Mouse (Mus musculus) testis, postnatal 10 days (tissue): ENCODE measurements around the gene Bcl2l11.
"Not testable (repeated sequence)": the region's sequence is repeated elsewhere in the genome, so short reads cannot be mapped to it uniquely, and the experiment has no call there.

ENCODE experiments used
- DNase-seq: peaks from one replicate; pipeline ENCODE4 v3.0.0; 2021; ENCODE audit warnings: low spot score

The Bcl2l11 gene

GRCm38 (mm10) chr2:128125635-128126470 is at the start of gene Bcl2l11:
Bcl2l11 (plus strand) TSS chr2:128126038.
- DNase-seq = peak; percentile 98

- no peak for DNase-seq
Measured at GRCm38 (mm10) chr2:128076936-128077335, 48.9 kb upstream of the Bcl2l11 start.

- peak; percentile 50 for DNase-seq
Measured at GRCm38 (mm10) chr2:128078859-128079258, 47.0 kb upstream of the Bcl2l11 start.

DNA sequence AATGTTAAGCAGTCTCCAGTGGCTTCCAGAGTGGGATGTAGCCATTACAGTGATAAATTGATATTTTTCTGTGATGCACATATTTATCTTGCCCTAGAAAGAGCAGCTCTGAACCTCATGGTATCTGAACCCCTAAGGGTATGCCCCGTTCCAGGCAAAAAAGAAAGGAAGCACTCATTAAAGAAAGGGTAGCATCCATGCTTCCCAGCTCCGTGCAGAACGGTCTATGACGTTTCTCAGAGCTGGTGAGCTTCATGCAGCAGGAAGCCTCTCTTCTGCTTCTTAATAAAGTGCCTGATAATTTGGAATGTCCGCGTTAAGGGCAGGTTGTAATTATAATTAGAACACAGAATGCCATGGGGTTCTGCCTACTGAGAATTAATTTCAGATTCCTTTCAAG is 46.5 kb upstream of the Bcl2l11 start:
- DNase-seq = no peak

DNA sequence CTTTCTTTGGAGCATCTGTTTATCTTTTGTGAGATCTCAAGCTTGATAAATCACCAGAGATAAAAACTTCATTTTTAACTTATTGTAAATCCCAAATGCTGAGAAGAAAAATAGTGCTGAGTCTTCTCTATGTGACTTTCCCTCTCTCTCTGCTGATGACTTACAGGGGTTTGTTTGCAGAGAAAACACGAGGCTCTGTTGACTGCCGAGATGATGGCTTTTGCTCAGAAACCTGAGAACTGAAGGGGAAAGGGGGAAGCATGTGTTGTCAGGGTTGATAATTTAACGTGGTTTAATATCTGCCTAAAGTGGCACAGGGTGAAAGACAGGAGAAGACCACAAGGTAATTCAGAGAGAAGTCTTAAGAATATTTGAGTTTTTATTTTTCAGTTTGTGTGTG is 42.0 kb upstream of the Bcl2l11 start:
- no peak for DNase-seq

- no peak for DNase-seq
Measured at GRCm38 (mm10) chr2:128084607-128085006, 41.2 kb upstream of the Bcl2l11 start.

GRCm38 (mm10) chr2:128085481-128085880 is 40.4 kb upstream of the Bcl2l11 start:
- DNase-seq = no peak

- no peak for DNase-seq
Measured at GRCm38 (mm10) chr2:128086301-128086886, 39.4 kb upstream of the Bcl2l11 start.

- DNase-seq = no peak
Measured at GRCm38 (mm10) chr2:128086996-128087526, 38.8 kb upstream of the Bcl2l11 start.

- DNase-seq = no peak
Measured at GRCm38 (mm10) chr2:128087798-128088545, 37.9 kb upstream of the Bcl2l11 start.

- no peak for DNase-seq
Measured at GRCm38 (mm10) chr2:128090283-128090885, 35.5 kb upstream of the Bcl2l11 start.

- DNase-seq = no peak
Measured at GRCm38 (mm10) chr2:128091431-128092369, 34.1 kb upstream of the Bcl2l11 start.

DNA sequence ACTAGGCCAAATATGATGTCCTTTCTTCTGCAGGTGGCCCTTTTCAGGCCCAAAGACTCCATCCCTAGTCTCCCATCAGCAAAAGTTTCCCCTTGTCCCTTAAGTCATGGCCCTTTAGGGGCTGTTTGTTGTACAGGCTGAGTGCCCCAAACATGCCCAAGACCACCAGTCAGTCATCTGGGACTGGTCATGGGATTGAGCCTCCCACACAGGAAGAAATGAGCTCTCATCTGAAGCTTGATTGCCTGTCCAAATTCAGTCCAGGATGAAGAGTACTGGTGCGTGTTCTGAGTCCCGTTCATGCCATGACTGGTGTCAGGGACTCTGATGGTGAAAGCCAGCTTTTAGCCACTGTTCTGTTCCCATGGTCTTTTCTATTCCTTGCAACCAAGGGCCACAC is 33.4 kb upstream of the Bcl2l11 start:
- DNase-seq = no peak

- DNase-seq = no peak
Measured at GRCm38 (mm10) chr2:128094196-128094595, 31.6 kb upstream of the Bcl2l11 start.

- DNase-seq = no peak
Measured at GRCm38 (mm10) chr2:128094602-128095001, 31.2 kb upstream of the Bcl2l11 start.

DNA sequence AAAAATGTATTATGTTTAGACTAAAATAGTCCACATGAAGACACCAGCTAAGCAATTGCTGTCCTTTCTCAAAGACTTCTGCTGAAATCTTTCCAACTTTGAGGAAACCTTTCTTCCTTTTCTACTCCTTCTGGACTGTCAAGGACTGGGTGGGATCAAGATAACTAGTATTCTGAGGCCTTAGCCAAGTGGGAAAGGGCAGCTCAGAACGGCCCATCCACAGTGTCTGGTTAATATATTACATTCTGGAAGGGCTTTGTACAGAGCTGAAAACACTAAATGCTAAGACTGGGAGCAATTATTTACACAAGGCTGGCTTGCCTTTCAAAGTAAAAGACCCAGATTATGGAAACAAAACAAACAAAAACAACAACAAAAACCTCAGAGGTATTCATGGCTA is 30.6 kb upstream of the Bcl2l11 start:
- no peak for DNase-seq

DNA sequence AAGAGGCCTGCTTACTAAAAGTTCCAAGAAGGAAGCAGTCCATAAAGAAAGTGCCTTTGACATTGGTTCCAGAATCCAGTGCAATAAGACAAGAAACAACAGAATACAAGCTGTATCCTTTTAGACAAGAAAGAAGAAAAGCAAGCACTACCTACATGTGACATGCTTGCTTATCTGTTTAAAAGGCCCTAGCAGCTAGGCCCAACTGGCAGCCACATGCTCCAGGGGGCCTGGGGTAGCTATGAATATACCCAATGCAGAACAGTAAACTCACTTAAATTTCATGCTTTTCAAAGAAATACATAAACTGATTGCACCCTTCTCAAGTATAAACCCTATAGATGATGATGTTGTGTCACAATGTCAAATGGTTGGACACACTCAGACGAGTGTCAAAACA is 29.8 kb upstream of the Bcl2l11 start:
- DNase-seq = no peak

DNA sequence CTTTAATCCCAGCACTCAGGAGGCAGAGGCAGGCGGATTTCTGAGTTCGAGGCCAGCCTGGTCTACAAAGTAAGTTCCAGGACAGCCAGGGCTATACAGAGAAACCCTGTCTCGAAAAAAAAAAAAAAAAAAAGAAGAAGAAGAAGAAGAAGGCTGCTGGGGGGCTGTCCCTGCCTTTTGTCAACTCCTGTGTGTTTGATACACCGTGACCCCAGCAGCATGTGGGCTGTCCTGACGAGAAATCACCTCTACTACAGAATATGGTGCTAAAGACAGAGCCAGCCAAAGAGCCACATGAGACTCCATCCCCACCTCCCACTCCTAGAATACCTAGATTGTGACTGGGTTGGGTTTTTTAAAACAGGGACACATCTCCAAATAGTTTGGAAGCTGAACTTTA is 27.7 kb upstream of the Bcl2l11 start:
- DNase-seq = not testable (repeated sequence)

GRCm38 (mm10) chr2:128102086-128102485 is 23.8 kb upstream of the Bcl2l11 start:
- DNase-seq = no peak

DNA sequence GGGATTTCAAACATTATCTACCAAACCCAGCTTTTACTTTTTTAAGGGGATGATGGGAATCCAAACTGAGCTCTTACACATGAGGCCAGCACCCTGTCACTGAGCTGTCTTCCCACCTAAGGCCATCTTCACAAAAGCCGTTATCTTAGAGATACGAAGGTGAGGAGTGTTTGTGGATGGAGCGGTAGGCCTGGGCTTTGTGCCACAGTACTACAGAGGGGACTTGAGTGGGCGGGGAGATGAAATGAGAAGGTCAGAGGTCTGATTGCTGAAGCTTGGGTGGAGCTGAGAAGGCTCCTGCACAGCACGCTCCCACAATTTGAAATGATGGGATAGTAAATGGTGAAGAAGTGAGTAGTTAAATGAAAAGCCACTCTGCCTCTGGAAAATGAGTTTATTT is 21.0 kb upstream of the Bcl2l11 start:
- no peak for DNase-seq

GRCm38 (mm10) chr2:128105651-128106050 is 20.2 kb upstream of the Bcl2l11 start:
- no peak for DNase-seq
